Mouse (Mus musculus): ENCODE data around the gene Matn4. TPM values are rescaled to one million over a fixed set of nuclear protein-coding genes. Genes with fewer than 3 reads are reported as not detected.

Matn4 gene
- polyA plus RNA-seq, 1 experiment from 2014 or later, result 8.2 TPM

- H3K9ac ChIP-seq, result peak overlapping the region; percentile 59
- H3K4me2 ChIP-seq (replicated peaks), result peak overlapping the region; percentile 92
- H3K27ac ChIP-seq, result no peak overlapping the region
- no peaks in the 10 kb centered on the region for H3K36me3 ChIP-seq
- peak overlapping the region; percentile 48 for H3K4me3 ChIP-seq
- peak; percentile 94 for ATAC-seq (ENCODE audit: low FRiP score, low read depth)
- H3K27me3 ChIP-seq (replicated peaks), result peaks cover 17% of the 10 kb centered on the region
- no peaks in the 10 kb centered on the region for H3K9me3 ChIP-seq
- peaks cover 19% of the 10 kb centered on the region for H3K4me1 ChIP-seq
- WGBS, result under 1% methylated on average over 26 of the region's 26 CpGs
Measured at GRCm38 (mm10) chr2:164443051-164443437, 38.1 kb upstream of the Matn4 start.

GRCm38 (mm10) chr2:164442315-164443050 lies 37.5 kb upstream of the Matn4 start:
- Histone ChIP-seq H3K4me3 (peak overlapping the region; percentile 48), H3K27ac (no peak overlapping the region), H3K4me2 (replicated peaks) (peak overlapping the region; percentile 92), H3K36me3 (no peaks in the 10 kb centered on the region), H3K9me3 (no peaks in the 10 kb centered on the region), H3K9ac (peak overlapping the region; percentile 59), H3K4me1 (peaks cover 19% of the 10 kb centered on the region), H3K27me3 (replicated peaks) (peaks cover 17% of the 10 kb centered on the region)
- 3% methylated on average over 29 of the region's 29 CpGs for WGBS
- ATAC-seq (ENCODE audit: low FRiP score, low read depth), result peak; percentile 70

GRCm38 (mm10) chr2:164441731-164442130 lies 36.8 kb upstream of the Matn4 start:
- H3K4me3 ChIP-seq, result no peak overlapping the region
- H3K9ac ChIP-seq, result no peak overlapping the region
- whole genome bisulfite sequencing, result 21% methylated on average over 7 of the region's 7 CpGs
- H3K4me2 ChIP-seq (replicated peaks), result peak overlapping the region; percentile 92
- H3K27me3 ChIP-seq (replicated peaks), result peaks cover 17% of the 10 kb centered on the region
- no peaks in the 10 kb centered on the region for H3K9me3 ChIP-seq
- no peaks in the 10 kb centered on the region for H3K36me3 ChIP-seq
- no peak overlapping the region for H3K27ac ChIP-seq
- H3K4me1 ChIP-seq, result peaks cover 19% of the 10 kb centered on the region
- no peak for ATAC-seq (ENCODE audit: low FRiP score, low read depth)

DNA sequence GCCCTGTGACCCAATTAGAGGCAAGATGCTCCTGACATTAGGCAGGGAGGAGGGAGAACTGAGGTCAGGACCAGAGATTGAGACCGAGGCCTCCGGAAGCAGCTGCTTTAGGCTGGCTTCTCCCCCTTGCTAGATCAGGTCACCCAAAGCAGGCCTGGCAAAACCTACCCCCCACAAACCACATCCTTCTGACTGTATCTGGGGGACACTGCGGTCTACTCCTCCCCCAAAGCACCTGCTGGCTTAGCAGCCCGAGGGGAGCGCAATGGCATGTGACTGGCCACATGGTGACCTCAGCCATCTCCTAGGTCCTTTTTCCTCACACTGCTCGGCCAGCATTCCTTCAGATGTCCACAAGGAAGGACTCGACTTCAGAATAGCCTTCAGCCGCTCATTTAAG lies 36.2 kb upstream of the Matn4 start:
- Histone ChIP-seq H3K4me1 (peaks cover 19% of the 10 kb centered on the region), H3K9me3 (no peaks in the 10 kb centered on the region), H3K4me2 (replicated peaks) (peak overlapping the region; percentile 92), H3K27me3 (replicated peaks) (peaks cover 17% of the 10 kb centered on the region), H3K4me3 (no peak overlapping the region), H3K27ac (no peak overlapping the region), H3K9ac (no peak overlapping the region), H3K36me3 (no peaks in the 10 kb centered on the region)
- ATAC-seq (ENCODE audit: low FRiP score, low read depth), result no peak
- WGBS, result 32% methylated on average over 8 of the region's 8 CpGs

- 82% methylated on average over 5 of the region's 5 CpGs for WGBS
Measured at GRCm38 (mm10) chr2:164440314-164440713, 35.4 kb upstream of the Matn4 start.

DNA sequence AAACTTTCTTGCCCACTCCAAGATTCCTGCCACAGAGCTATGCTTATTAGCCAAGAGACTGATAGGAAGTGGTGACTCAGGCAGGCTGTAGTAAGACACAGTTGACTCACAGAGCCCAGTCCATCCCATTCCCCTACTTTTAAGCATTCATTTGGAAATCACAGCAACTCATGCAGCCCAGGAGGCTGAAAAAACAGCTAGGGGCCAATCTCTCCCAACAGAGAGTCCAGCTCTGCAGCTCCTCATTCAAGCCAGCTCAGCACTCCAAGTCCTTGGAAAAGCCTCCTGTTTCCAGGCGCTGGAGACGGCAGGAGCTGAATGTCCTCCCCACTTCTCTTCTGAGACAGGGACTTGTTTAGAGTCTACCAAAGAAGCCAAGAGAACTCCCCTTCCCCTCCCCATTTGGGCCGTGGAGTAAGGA lies 34.1 kb upstream of the Matn4 start:
- H3K9me3 ChIP-seq, result no peaks in the 10 kb centered on the region
- no peak overlapping the region for H3K4me2 ChIP-seq (replicated peaks)
- 74% methylated on average over 3 of the region's 3 CpGs for WGBS
- no peaks in the 10 kb centered on the region for H3K36me3 ChIP-seq
- ATAC-seq (ENCODE audit: low FRiP score, low read depth), result no peak
- peaks cover 19% of the 10 kb centered on the region for H3K4me1 ChIP-seq
- no peak overlapping the region for H3K27ac ChIP-seq
- H3K9ac ChIP-seq, result no peak overlapping the region
- H3K27me3 ChIP-seq (replicated peaks), result peaks cover 17% of the 10 kb centered on the region
- H3K4me3 ChIP-seq, result no peak overlapping the region

More at GRCm38 (mm10) chr2:164440314-164440713, 35.4 kb upstream of the Matn4 start:
- ATAC-seq (ENCODE audit: low FRiP score, low read depth), result no peak
- Histone ChIP-seq H3K36me3 (no peaks in the 10 kb centered on the region), H3K9ac (no peak overlapping the region), H3K9me3 (no peaks in the 10 kb centered on the region), H3K4me1 (peaks cover 19% of the 10 kb centered on the region), H3K4me3 (no peak overlapping the region), H3K27me3 (replicated peaks) (peaks cover 17% of the 10 kb centered on the region), H3K4me2 (replicated peaks) (no peak overlapping the region), H3K27ac (no peak overlapping the region)

GRCm38 (mm10) chr2:164438257-164438656 lies 33.3 kb upstream of the Matn4 start:
- H3K4me2 ChIP-seq (replicated peaks), result no peak overlapping the region
- WGBS, result 58% methylated on average over 8 of the region's 8 CpGs
- H3K36me3 ChIP-seq, result no peaks in the 10 kb centered on the region
- H3K27ac ChIP-seq, result no peak overlapping the region
- H3K9ac ChIP-seq, result no peak overlapping the region
- H3K4me1 ChIP-seq, result peaks cover 17% of the 10 kb centered on the region
- H3K27me3 ChIP-seq (replicated peaks), result peaks cover 17% of the 10 kb centered on the region
- H3K9me3 ChIP-seq, result no peaks in the 10 kb centered on the region
- ATAC-seq (ENCODE audit: low FRiP score, low read depth), result no peak
- H3K4me3 ChIP-seq, result no peak overlapping the region

DNA sequence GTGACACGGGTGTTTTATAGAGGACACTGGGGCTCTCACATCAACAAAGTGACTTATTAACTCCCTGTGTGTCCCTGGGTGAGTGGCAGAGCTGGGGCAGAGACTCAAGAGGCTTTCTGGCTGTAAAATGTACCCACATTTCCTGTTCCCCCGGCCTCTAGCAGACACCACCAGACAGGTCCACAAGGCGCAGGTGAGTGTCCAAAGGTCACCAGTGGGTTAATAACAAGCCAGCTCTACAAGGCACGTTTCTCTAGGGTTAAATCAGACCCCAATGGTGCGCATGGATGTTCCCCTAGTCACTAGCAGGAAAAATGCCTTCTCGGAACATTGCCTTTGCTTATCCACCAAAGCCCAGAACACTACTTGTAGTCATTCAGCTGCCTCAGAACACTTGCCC lies 32.8 kb upstream of the Matn4 start:
- no peaks in the 10 kb centered on the region for H3K36me3 ChIP-seq
- H3K9ac ChIP-seq, result no peak overlapping the region
- H3K4me2 ChIP-seq (replicated peaks), result no peak overlapping the region
- no peak for ATAC-seq (ENCODE audit: low FRiP score, low read depth)
- no peak overlapping the region for H3K27ac ChIP-seq
- peaks cover 16% of the 10 kb centered on the region for H3K4me1 ChIP-seq
- WGBS, result 71% methylated on average over 6 of the region's 6 CpGs
- H3K9me3 ChIP-seq, result no peaks in the 10 kb centered on the region
- H3K27me3 ChIP-seq (replicated peaks), result peaks cover 16% of the 10 kb centered on the region
- no peak overlapping the region for H3K4me3 ChIP-seq

GRCm38 (mm10) chr2:164436961-164437360 lies 32.0 kb upstream of the Matn4 start:
- Histone ChIP-seq H3K4me1 (peaks cover 13% of the 10 kb centered on the region), H3K36me3 (no peaks in the 10 kb centered on the region), H3K27ac (no peak overlapping the region), H3K9me3 (no peaks in the 10 kb centered on the region), H3K4me3 (no peak overlapping the region), H3K4me2 (replicated peaks) (no peak overlapping the region), H3K9ac (no peak overlapping the region), H3K27me3 (replicated peaks) (peaks cover 9% of the 10 kb centered on the region)
- no peak for ATAC-seq (ENCODE audit: low FRiP score, low read depth)
- 47% methylated on average over 3 of the region's 3 CpGs for WGBS

- no peak overlapping the region for H3K9ac ChIP-seq
- 29% methylated on average over 8 of the region's 8 CpGs for WGBS
Measured at GRCm38 (mm10) chr2:164436215-164436913, 31.4 kb upstream of the Matn4 start.

DNA sequence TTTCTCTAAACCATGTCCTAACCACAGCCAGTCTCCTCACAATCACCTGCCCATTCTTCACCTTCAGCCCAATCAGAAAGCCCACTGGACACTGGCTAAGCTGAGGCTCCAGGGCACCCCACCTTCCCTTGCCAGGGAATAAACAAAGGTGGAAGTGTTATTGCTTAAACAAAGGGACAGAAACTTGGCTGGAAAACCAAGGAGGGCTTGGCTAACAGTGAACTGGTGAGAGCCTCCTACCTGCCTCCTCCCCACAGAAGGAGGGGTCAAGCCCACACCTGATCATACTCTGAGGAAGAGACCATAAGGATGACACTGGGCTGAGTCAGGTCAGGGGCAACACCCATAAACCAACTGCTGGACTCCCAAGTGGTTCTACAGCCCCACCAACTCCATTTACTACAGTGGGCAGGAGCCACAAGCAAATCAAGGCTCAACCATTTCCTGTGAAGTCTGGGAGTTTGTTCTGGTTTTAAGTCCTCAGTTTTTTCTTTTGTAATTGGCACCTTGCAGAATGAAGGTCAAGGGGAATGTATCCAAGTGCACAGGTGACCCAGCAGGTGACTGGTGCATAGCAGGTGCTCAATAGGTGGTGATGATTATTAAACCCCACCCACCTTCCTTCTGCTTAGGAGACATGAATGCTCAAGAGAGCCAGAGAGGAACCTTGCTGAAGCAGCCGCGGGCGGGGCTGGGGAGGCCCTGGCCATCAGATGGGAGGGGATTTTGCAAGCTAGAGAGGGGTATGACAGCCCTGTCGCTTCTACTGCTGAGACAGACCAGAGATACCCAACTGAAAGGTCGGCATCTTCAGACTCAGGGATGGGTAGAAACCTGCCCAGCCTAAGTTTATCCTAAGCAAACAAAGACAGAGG lies 30.5 kb upstream of the Matn4 start:
- Histone ChIP-seq H3K4me1 (peaks cover 8% of the 10 kb centered on the region; the same call in 1 of the 2 replicates), H3K9ac (no peak overlapping the region), H3K4me3 (no peak overlapping the region), H3K27me3 (replicated peaks) (no peaks in the 10 kb centered on the region; the same call in 1 of the 2 replicates), H3K9me3 (no peaks in the 10 kb centered on the region), H3K27ac (no peak overlapping the region), H3K36me3 (no peaks in the 10 kb centered on the region), H3K4me2 (replicated peaks) (no peak overlapping the region)
- ATAC-seq (ENCODE audit: low FRiP score, low read depth), result no peak
- WGBS, result 53% methylated on average over 5 of the region's 5 CpGs

More at GRCm38 (mm10) chr2:164436215-164436913, 31.4 kb upstream of the Matn4 start:
- no peak for ATAC-seq (ENCODE audit: low FRiP score, low read depth)
- no peaks in the 10 kb centered on the region for H3K36me3 ChIP-seq
- H3K4me3 ChIP-seq, result no peak overlapping the region
- H3K4me1 ChIP-seq, result peaks cover 8% of the 10 kb centered on the region; the same call in 1 of the 2 replicates
- H3K9me3 ChIP-seq, result no peaks in the 10 kb centered on the region
- H3K27me3 ChIP-seq (replicated peaks), result peaks cover 3% of the 10 kb centered on the region
- H3K27ac ChIP-seq, result no peak overlapping the region
- H3K4me2 ChIP-seq (replicated peaks), result no peak overlapping the region

- H3K4me2 ChIP-seq (replicated peaks), result no peak overlapping the region
- no peak overlapping the region for H3K27ac ChIP-seq
- H3K9ac ChIP-seq, result no peak overlapping the region
- 64% methylated on average over 3 of the region's 3 CpGs for WGBS
- H3K36me3 ChIP-seq, result no peaks in the 10 kb centered on the region
- H3K9me3 ChIP-seq, result no peaks in the 10 kb centered on the region
- H3K27me3 ChIP-seq (replicated peaks), result no peaks in the 10 kb centered on the region; the same call in 1 of the 2 replicates
- H3K4me1 ChIP-seq, result peaks cover 8% of the 10 kb centered on the region; the same call in 1 of the 2 replicates
- H3K4me3 ChIP-seq, result no peak overlapping the region
- ATAC-seq (ENCODE audit: low FRiP score, low read depth), result no peak
Measured at GRCm38 (mm10) chr2:164434681-164435080, 29.7 kb upstream of the Matn4 start.

Data from neural tube, embryonic 12.5 days (tissue).